Mouse (Mus musculus) gastrocnemius, postnatal 10 days (tissue): ENCODE data around the gene Wdr4. TPM values are rescaled to one million over a fixed set of nuclear protein-coding genes. Genes with fewer than 3 reads are reported as not detected.

ENCODE experiments used
- DNase-seq: peaks from one replicate; pipeline ENCODE4 v3.0.0; 2021; ENCODE audit warnings: mixed read lengths
- microRNA-seq, 2 experiments: library from miRNA; unstranded; fragments of <30 nt; microRNA quantifications; one replicate each; pipeline ENCODE4 v1.2.0; 2021
- total RNA-seq, 2 experiments: library from RNA; stranded (reverse); gene quantifications; 2 replicates each; pipeline ENCODE4 v1.2.3; 2021

Wdr4 gene
- total RNA-seq, 2 experiments from 2014 or later: 8.9 to 11.0 TPM

GRCm38 (mm10) chr17:31445061-31445731 lies 74.6 kb downstream of the Wdr4 start:
- DNase-seq: no peak

Small RNA genes lying within 50 kb of the gene (microRNA-seq; reads per million reads assigned to microRNA genes)
- gene Gm24970: 0 to 0.64 reads per million in 2 experiments

Other genes with a start within 250 kb of the Wdr4 start
- gene Rsph1, start 242.6 kb downstream of the Wdr4 start, total RNA-seq: 1 to 10 TPM; 8.5 to 9.1 TPM
- gene Slc37a1, start 233.2 kb downstream of the Wdr4 start, total RNA-seq: 1 to 10 TPM; 2.4 to 2.6 TPM
- 1 to 10 TPM; 4.7 to 5.8 TPM for gene Pde9a, start 133.8 kb downstream of the Wdr4 start, total RNA-seq
- 100 to 1,000 TPM; 426 to 454 TPM for gene Ndufv3, start 135 bp upstream of the Wdr4 start, total RNA-seq
- gene Pknox1, start 44.8 kb upstream of the Wdr4 start, total RNA-seq: 10 to 100 TPM; 11.1 to 16.8 TPM
- 1 to 10 TPM in 1 of 2 experiments, under 1 TPM in 1; 0.35 to 1.3 TPM for gene Cbs, start 117.3 kb upstream of the Wdr4 start, total RNA-seq
- gene U2af1, start 138.9 kb upstream of the Wdr4 start, total RNA-seq: 100 to 1,000 TPM; 114 to 120 TPM
- not detected for gene Cryaa, start 157.8 kb upstream of the Wdr4 start, total RNA-seq